In the genomic region with DNA sequence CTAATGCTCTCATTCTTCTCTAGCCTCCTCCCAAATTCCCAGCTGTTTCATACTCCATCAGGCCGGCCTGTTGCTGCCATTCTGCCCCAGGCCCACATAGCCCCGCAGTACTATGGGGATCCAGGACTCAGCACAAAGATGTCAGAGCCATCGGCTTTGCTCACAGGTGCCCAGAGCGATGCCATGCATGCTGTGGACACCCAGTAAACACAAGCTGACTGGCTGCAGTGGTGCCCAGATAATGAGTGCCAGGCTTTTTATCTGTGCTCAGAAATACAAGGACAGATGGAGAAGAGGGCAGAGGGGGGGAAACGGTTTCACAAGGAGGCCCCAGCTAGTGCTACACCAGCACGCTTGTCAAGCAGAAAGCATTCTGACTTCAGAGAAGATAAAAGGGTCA, we compare ENCODE assay signal across 15 mouse cellular contexts.
DNase-seq lines count a peak whose midpoint lies in the region; ATAC-seq and TF ChIP-seq lines count a peak whose summit lies in the region.
"Had no signal": no experiment of that assay in that cellular context is flagged by ENCODE, and none has a peak within 500 bp of the region (broad histone marks: within the 10 kb centered on the region; RNA-seq: fewer than 3 reads in every experiment).

No protein-coding gene starts in this region.

- WGBS in midbrain, embryonic 13.5 days = 74% methylated on average over 6 of the region's 6 CpGs
- 70% methylated on average over 6 of the region's 6 CpGs for WGBS in midbrain, embryonic 14.5 days
- WGBS in midbrain, postnatal 0 days = 62% methylated on average over 6 of the region's 6 CpGs

- H3K4me2 ChIP-seq in midbrain, embryonic 13.5 days (replicated peaks) = no peak overlapping the region
- no peak overlapping the region for H3K4me2 ChIP-seq in midbrain, embryonic 14.5 days (ENCODE audit: low read length)
- no peak overlapping the region for H3K4me2 ChIP-seq in midbrain, postnatal 0 days (ENCODE audit: low read depth, low read length, poor library complexity, severe bottlenecking)
- H3K4me2 ChIP-seq: intestine, embryonic 15.5 days had no signal

- no peak overlapping the region for H3K9ac ChIP-seq in midbrain, embryonic 13.5 days (replicated peaks)
- H3K9ac ChIP-seq in midbrain, embryonic 14.5 days (replicated peaks; ENCODE audit: low read length) = no peak overlapping the region
- H3K9ac ChIP-seq in midbrain, postnatal 0 days (replicated peaks; ENCODE audit: low read length, poor library complexity, severe bottlenecking) = no peak overlapping the region
- H3K9ac ChIP-seq: intestine, embryonic 15.5 days had no signal

- no peak overlapping the region for H3K4me3 ChIP-seq in midbrain, embryonic 13.5 days (replicated peaks)
- no peak overlapping the region for H3K4me3 ChIP-seq in midbrain, embryonic 14.5 days (replicated peaks; ENCODE audit: low read depth, low read length)
- H3K4me3 ChIP-seq in midbrain, postnatal 0 days (ENCODE audit: low read depth, low read length) = no peak overlapping the region
- H3K4me3 ChIP-seq: heart, adult 2 months; hindbrain, embryonic 10.5 days; intestine, embryonic 15.5 days had no signal

- H3K27ac ChIP-seq in midbrain, embryonic 13.5 days = no peak overlapping the region
- no peak overlapping the region for H3K27ac ChIP-seq in midbrain, embryonic 14.5 days (replicated peaks; ENCODE audit: low read depth, low read length)
- H3K27ac ChIP-seq in midbrain, postnatal 0 days (ENCODE audit: low read depth, low read length) = 0 out of 2 replicates have a peak overlapping the region, but pooled peaks have one; percentile 32
- H3K27ac ChIP-seq: heart, adult 2 months; hindbrain, embryonic 10.5 days; intestine, embryonic 15.5 days had no signal

- TF ChIP-seq CTCF in midbrain, postnatal 0 days (IDR thresholded peaks at IDR 0.05) = no peak

- no peaks in the 10 kb centered on the region for H3K27me3 ChIP-seq in midbrain, embryonic 13.5 days
- no peaks in the 10 kb centered on the region for H3K27me3 ChIP-seq in midbrain, embryonic 14.5 days (ENCODE audit: control insufficient read depth, insufficient read depth, low read length)
- H3K27me3 ChIP-seq in midbrain, postnatal 0 days (ENCODE audit: insufficient read depth, low read length) = no peaks in the 10 kb centered on the region
- H3K27me3 ChIP-seq: intestine, embryonic 15.5 days had no signal

- H3K4me1 ChIP-seq in midbrain, embryonic 13.5 days (replicated peaks) = peaks cover 7% of the 10 kb centered on the region; the same call in 1 of the 2 replicates
- no peaks in the 10 kb centered on the region for H3K4me1 ChIP-seq in midbrain, embryonic 14.5 days (ENCODE audit: control insufficient read depth, insufficient read depth, low read length)
- H3K4me1 ChIP-seq in midbrain, postnatal 0 days (ENCODE audit: insufficient read depth, low read length) = no peaks in the 10 kb centered on the region
- H3K4me1 ChIP-seq: hindbrain, embryonic 10.5 days; intestine, embryonic 15.5 days had no signal

- no peaks in the 10 kb centered on the region for H3K9me3 ChIP-seq in midbrain, embryonic 13.5 days
- H3K9me3 ChIP-seq in midbrain, embryonic 14.5 days (ENCODE audit: control insufficient read depth, low read length) = no peaks in the 10 kb centered on the region
- H3K9me3 ChIP-seq in midbrain, postnatal 0 days (ENCODE audit: low read length) = no peaks in the 10 kb centered on the region
- H3K9me3 ChIP-seq: hindbrain, embryonic 10.5 days; intestine, embryonic 15.5 days had no signal

- peak; percentile 23 for DNase-seq in adrenal gland, adult 2 months
- no peak for DNase-seq in adrenal gland, adult 8-10 months
- DNase-seq in midbrain, embryonic 14.5 days = no peak
- DNase-seq in cerebellum, adult 8-10 months = peak; percentile 81
- peak; percentile 40 for DNase-seq in midbrain, postnatal 0 days (ENCODE audit: low spot score)
- no peak for DNase-seq in kidney, postnatal 25 days
- DNase-seq in thymus, postnatal 10 days (ENCODE audit: low spot score in 2 of 2) = no peak
- DNase-seq: heart, adult 2 months; lung, adult 18-20 months; lung, postnatal 36 days; right cerebral cortex, adult 18-20 months; thymus, adult 18-20 months had no signal

- peak; percentile 37; the same call in 1 of the 2 replicates for ATAC-seq in midbrain, embryonic 13.5 days
- no peak for ATAC-seq in midbrain, embryonic 14.5 days (ENCODE audit: low FRiP score, low TSS enrichment)
- ATAC-seq in midbrain, postnatal 0 days (ENCODE audit: low FRiP score) = no peak
- ATAC-seq: intestine, embryonic 15.5 days had no signal

- H3K36me3 ChIP-seq in midbrain, embryonic 13.5 days = no peaks in the 10 kb centered on the region
- no peaks in the 10 kb centered on the region for H3K36me3 ChIP-seq in midbrain, embryonic 14.5 days (ENCODE audit: control insufficient read depth, insufficient read depth, low read length)
- H3K36me3 ChIP-seq in midbrain, postnatal 0 days (ENCODE audit: insufficient read depth, low read length) = no peaks in the 10 kb centered on the region
- H3K36me3 ChIP-seq: hindbrain, embryonic 10.5 days; intestine, embryonic 15.5 days had no signal

Comparison
In these comparisons a context has a peak if more than half of its experiments do, and no peak if none do; other contexts are left out.
1. DNase-seq: peak in adrenal gland, adult 2 months (single experiment), cerebellum, adult 8-10 months (single experiment) and midbrain, postnatal 0 days (single experiment); none in adrenal gland, adult 8-10 months (single experiment), midbrain, embryonic 14.5 days (single experiment), kidney, postnatal 25 days (0 of 2) and thymus, postnatal 10 days (0 of 2).